Mouse (Mus musculus): ENCODE measurements around the gene Idh3a. TPM values are rescaled to one million over a fixed set of nuclear protein-coding genes. Genes with fewer than 3 reads are reported as not detected.

Idh3a gene
- polyA plus RNA-seq, 1 experiment: 140 TPM

- Histone ChIP-seq H3K27me3 (ENCODE audit: control insufficient read depth, insufficient read depth, low read length, poor library complexity, severe bottlenecking) (no peaks in the 10 kb centered on the region), H3K27ac (ENCODE audit: insufficient read depth, low read length) (no peak overlapping the region), H3K4me3 (ENCODE audit: low read depth, low read length) (no peak overlapping the region), H3K9me3 (replicated peaks; ENCODE audit: control insufficient read depth, insufficient read depth, low read length, poor library complexity, severe bottlenecking) (no peaks in the 10 kb centered on the region), H3K9ac (ENCODE audit: low read depth, poor library complexity, severe bottlenecking) (no peak overlapping the region), H3K36me3 (ENCODE audit: control insufficient read depth, insufficient read depth, low read length, poor library complexity, severe bottlenecking) (no peaks in the 10 kb centered on the region), H3K4me1 (ENCODE audit: control insufficient read depth, insufficient read depth, low read length) (no peaks in the 10 kb centered on the region)
- no peak for TF ChIP-seq POLR2A (IDR thresholded peaks at IDR 0.05; ENCODE audit: insufficient read depth, low read length)
- TF ChIP-seq EP300 (IDR thresholded peaks at IDR 0.05; ENCODE audit: insufficient read depth, low read depth, low read length): no peak
- no peak for TF ChIP-seq CTCF (IDR thresholded peaks at IDR 0.05; ENCODE audit: low read depth, low read length)
Observed at GRCm38 (mm10) chr9:54558731-54559130, 27.4 kb upstream of the Idh3a start.

GRCm38 (mm10) chr9:54559771-54560471, 26.2 kb upstream of the Idh3a start, which contains the start of gene Cib2:
TSS of gene Cib2 (minus strand) at chr9:54560218.
- TF ChIP-seq POLR2A (IDR thresholded peaks at IDR 0.05; ENCODE audit: insufficient read depth, low read length) (no peak), CTCF (IDR thresholded peaks at IDR 0.05; ENCODE audit: low read depth, low read length) (no peak), EP300 (IDR thresholded peaks at IDR 0.05; ENCODE audit: insufficient read depth, low read depth, low read length) (no peak)
- no peak within 1 kb of the TSS for H3K27ac ChIP-seq (ENCODE audit: insufficient read depth, low read length)

GRCm38 (mm10) chr9:54560831-54561601, 25.1 kb upstream of the Idh3a start:
- Histone ChIP-seq H3K27me3 (ENCODE audit: control insufficient read depth, insufficient read depth, low read length, poor library complexity, severe bottlenecking) (no peaks in the 10 kb centered on the region), H3K9me3 (replicated peaks; ENCODE audit: control insufficient read depth, insufficient read depth, low read length, poor library complexity, severe bottlenecking) (no peaks in the 10 kb centered on the region), H3K4me3 (ENCODE audit: low read depth, low read length) (peak overlapping the region; percentile 28), H3K36me3 (ENCODE audit: control insufficient read depth, insufficient read depth, low read length, poor library complexity, severe bottlenecking) (no peaks in the 10 kb centered on the region), H3K9ac (ENCODE audit: low read depth, poor library complexity, severe bottlenecking) (peak overlapping the region; percentile 9; the same call in 1 of the 2 replicates), H3K27ac (ENCODE audit: insufficient read depth, low read length) (no peak overlapping the region), H3K4me1 (ENCODE audit: control insufficient read depth, insufficient read depth, low read length) (no peaks in the 10 kb centered on the region)
- TF ChIP-seq POLR2A (IDR thresholded peaks at IDR 0.05; ENCODE audit: insufficient read depth, low read length) (no peak), EP300 (IDR thresholded peaks at IDR 0.05; ENCODE audit: insufficient read depth, low read depth, low read length) (no peak), CTCF (IDR thresholded peaks at IDR 0.05; ENCODE audit: low read depth, low read length) (no peak)

More at GRCm38 (mm10) chr9:54559771-54560471, 26.2 kb upstream of the Idh3a start, which contains the start of gene Cib2:
- Histone ChIP-seq H3K4me1 (ENCODE audit: control insufficient read depth, insufficient read depth, low read length) (no peaks in the 10 kb centered on the region), H3K9me3 (replicated peaks; ENCODE audit: control insufficient read depth, insufficient read depth, low read length, poor library complexity, severe bottlenecking) (no peaks in the 10 kb centered on the region), H3K36me3 (ENCODE audit: control insufficient read depth, insufficient read depth, low read length, poor library complexity, severe bottlenecking) (no peaks in the 10 kb centered on the region), H3K4me3 (ENCODE audit: low read depth, low read length) (peak within 1 kb of the TSS; percentile 43), H3K9ac (ENCODE audit: low read depth, poor library complexity, severe bottlenecking) (peak within 1 kb of the TSS; percentile 24), H3K27me3 (ENCODE audit: control insufficient read depth, insufficient read depth, low read length, poor library complexity, severe bottlenecking) (no peaks in the 10 kb centered on the region)

GRCm38 (mm10) chr9:54566958-54567357, 19.2 kb upstream of the Idh3a start:
- Histone ChIP-seq H3K9ac (ENCODE audit: low read depth, poor library complexity, severe bottlenecking) (no peak overlapping the region), H3K9me3 (replicated peaks; ENCODE audit: control insufficient read depth, insufficient read depth, low read length, poor library complexity, severe bottlenecking) (no peaks in the 10 kb centered on the region), H3K27ac (ENCODE audit: insufficient read depth, low read length) (no peak overlapping the region), H3K27me3 (ENCODE audit: control insufficient read depth, insufficient read depth, low read length, poor library complexity, severe bottlenecking) (no peaks in the 10 kb centered on the region), H3K36me3 (ENCODE audit: control insufficient read depth, insufficient read depth, low read length, poor library complexity, severe bottlenecking) (no peaks in the 10 kb centered on the region), H3K4me1 (ENCODE audit: control insufficient read depth, insufficient read depth, low read length) (no peaks in the 10 kb centered on the region), H3K4me3 (ENCODE audit: low read depth, low read length) (no peak overlapping the region)
- TF ChIP-seq EP300 (IDR thresholded peaks at IDR 0.05; ENCODE audit: insufficient read depth, low read depth, low read length) (no peak), POLR2A (IDR thresholded peaks at IDR 0.05; ENCODE audit: insufficient read depth, low read length) (no peak), CTCF (IDR thresholded peaks at IDR 0.05; ENCODE audit: low read depth, low read length) (no peak)

- no peak overlapping the region for H3K4me3 ChIP-seq (ENCODE audit: low read depth, low read length)
- no peaks in the 10 kb centered on the region for H3K9me3 ChIP-seq (replicated peaks; ENCODE audit: control insufficient read depth, insufficient read depth, low read length, poor library complexity, severe bottlenecking)
- no peaks in the 10 kb centered on the region for H3K27me3 ChIP-seq (ENCODE audit: control insufficient read depth, insufficient read depth, low read length, poor library complexity, severe bottlenecking)
- H3K36me3 ChIP-seq (ENCODE audit: control insufficient read depth, insufficient read depth, low read length, poor library complexity, severe bottlenecking): no peaks in the 10 kb centered on the region
- no peak overlapping the region for H3K27ac ChIP-seq (ENCODE audit: insufficient read depth, low read length)
- TF ChIP-seq CTCF (IDR thresholded peaks at IDR 0.05; ENCODE audit: low read depth, low read length) (no peak), EP300 (IDR thresholded peaks at IDR 0.05; ENCODE audit: insufficient read depth, low read depth, low read length) (no peak), POLR2A (IDR thresholded peaks at IDR 0.05; ENCODE audit: insufficient read depth, low read length) (no peak)
- H3K4me1 ChIP-seq (ENCODE audit: control insufficient read depth, insufficient read depth, low read length): no peaks in the 10 kb centered on the region
- no peak overlapping the region for H3K9ac ChIP-seq (ENCODE audit: low read depth, poor library complexity, severe bottlenecking)
Observed at GRCm38 (mm10) chr9:54568732-54569131, 17.4 kb upstream of the Idh3a start.
